Comparison of ENCODE assay signal across 8 mouse cellular contexts in genomic region chr7:35754033-35754885, GRCm38 (mm10). TPM values are rescaled to one million over a fixed set of nuclear protein-coding genes. Genes with fewer than 3 reads are reported as not detected.
DNase-seq lines count a peak whose midpoint lies in the region; ATAC-seq and TF ChIP-seq lines count a peak whose summit lies in the region.

Gene Dpy19l3, minus strand, starts transcription at chr7:35754454.

- peak; percentile 81 for DNase-seq in MN1 (ENCODE audit: low spot score)
- peak; percentile 81 to 88 for DNase-seq in cerebellum, adult 2 months
- DNase-seq in forebrain, postnatal 0 days, result peak; percentile 94
- DNase-seq in heart, postnatal 4 days, result peak; percentile 93
- peak; percentile 74 to 86 for DNase-seq in layer of hippocampus, adult 8-10 months (ENCODE audit: low spot score in 2 of 2)
- DNase-seq in ovary, adult 18-20 months (ENCODE audit: low spot score), result peak; percentile 83
- DNase-seq in thymus, postnatal 0 days (ENCODE audit: low spot score), result peak; percentile 92

- H3K36me3 ChIP-seq in forebrain, postnatal 0 days (ENCODE audit: insufficient read depth), result peaks cover 11% of the 10 kb centered on the region; the same call in 1 of the 2 replicates
- H3K36me3 ChIP-seq in lung, embryonic 15.5 days, result peaks cover 6% of the 10 kb centered on the region

- no peak within 1 kb of the TSS for H3K27ac ChIP-seq in cerebellum, adult 2 months (ENCODE audit: insufficient read depth, low read length)
- H3K27ac ChIP-seq in forebrain, postnatal 0 days (ENCODE audit: low read depth, low read length), result peak within 1 kb of the TSS; percentile 70; the same call in 1 of the 2 replicates
- H3K27ac ChIP-seq in lung, embryonic 15.5 days, result peak within 1 kb of the TSS; percentile 26; the same call in 1 of the 2 replicates

- peak within 1 kb of the TSS; percentile 82 for H3K4me3 ChIP-seq in cerebellum, adult 2 months (replicated peaks; ENCODE audit: insufficient read depth, low read depth, low read length)
- peak within 1 kb of the TSS; percentile 82 for H3K4me3 ChIP-seq in forebrain, postnatal 0 days (ENCODE audit: low read depth, low read length)
- peak within 1 kb of the TSS; percentile 85 for H3K4me3 ChIP-seq in lung, embryonic 15.5 days

- H3K9ac ChIP-seq in forebrain, postnatal 0 days, result peak within 1 kb of the TSS; percentile 71
- peak within 1 kb of the TSS; percentile 63 for H3K9ac ChIP-seq in lung, embryonic 15.5 days

- WGBS in cerebellum, adult 2 months, result under 1% methylated on average over 70 of the region's 70 CpGs
- 3% methylated on average over 65 of the region's 70 CpGs for WGBS in forebrain, postnatal 0 days
- under 1% methylated on average over 70 of the region's 70 CpGs for WGBS in lung, embryonic 15.5 days

- no peak for TF ChIP-seq CTCF in cerebellum, adult 2 months (IDR thresholded peaks at IDR 0.05; ENCODE audit: borderline replicate concordance, insufficient read depth, low read depth, low read length)
- no peak for TF ChIP-seq CTCF in forebrain, postnatal 0 days (IDR thresholded peaks at IDR 0.05; ENCODE audit: low read depth)

- 0 out of 2 replicates have a peak, but pooled peaks cover 2% of the 10 kb centered on the region for H3K4me1 ChIP-seq in cerebellum, adult 2 months (ENCODE audit: control insufficient read depth, insufficient read depth, low read length)
- H3K4me1 ChIP-seq in forebrain, postnatal 0 days (ENCODE audit: insufficient read depth), result no peaks in the 10 kb centered on the region
- H3K4me1 ChIP-seq in lung, embryonic 15.5 days, result peaks cover 11% of the 10 kb centered on the region

- no peaks in the 10 kb centered on the region for H3K27me3 ChIP-seq in cerebellum, adult 2 months (ENCODE audit: control insufficient read depth, insufficient read depth, low read length)
- no peaks in the 10 kb centered on the region for H3K27me3 ChIP-seq in forebrain, postnatal 0 days (ENCODE audit: insufficient read depth, low read length)
- no peaks in the 10 kb centered on the region for H3K27me3 ChIP-seq in lung, embryonic 15.5 days

- TF ChIP-seq POLR2A in cerebellum, adult 2 months (IDR thresholded peaks at IDR 0.05; ENCODE audit: borderline replicate concordance, insufficient read depth, low read length), result peak; percentile 67; the same call in 1 of the 2 replicates

- H3K4me2 ChIP-seq in forebrain, postnatal 0 days (ENCODE audit: low read depth), result peak within 1 kb of the TSS; percentile 99
- H3K4me2 ChIP-seq in lung, embryonic 15.5 days, result peak within 1 kb of the TSS; percentile 87

- no peaks in the 10 kb centered on the region for H3K9me3 ChIP-seq in forebrain, postnatal 0 days (ENCODE audit: low read length)
- no peaks in the 10 kb centered on the region for H3K9me3 ChIP-seq in lung, embryonic 15.5 days

- peak; percentile 99 for ATAC-seq in forebrain, postnatal 0 days
- ATAC-seq in lung, embryonic 15.5 days (ENCODE audit: borderline replicate concordance, extremely low read depth, low FRiP score, low TSS enrichment), result peak; percentile 98

RNA-seq across cellular contexts. Expression of gene Dpy19l3, which starts in this region (rescaled TPM):
- polyA plus RNA-seq in cerebellum, adult 2 months (2012; rRNA removed), result 25.5 TPM in 2 replicates
- total RNA-seq in forebrain, postnatal 0 days (2014; rRNA removed), result 33.4 and 38.8 TPM in 2 replicates
- 26.1 and 38.8 TPM in 2 replicates for polyA plus RNA-seq in forebrain, postnatal 0 days (2015; fragmentation: Nextera tagmentation; extraction: Ambion mirVana)
- total RNA-seq in heart, postnatal 4 days (2021), result 10 to 100 TPM; 10.3 to 11.9 TPM
- 10 to 100 TPM; 73.1 to 97.4 (median 87.4) TPM for total RNA-seq in layer of hippocampus, adult 8-10 months (2022)
- polyA plus RNA-seq in lung, embryonic 15.5 days (2015; fragmentation: Nextera tagmentation; extraction: Ambion mirVana), result 33.1 and 34.6 TPM in 2 replicates
- 36.4 and 46.3 TPM in 2 replicates for polyA plus RNA-seq in thymus, postnatal 0 days (2015; fragmentation: Nextera tagmentation; extraction: Ambion mirVana)
